Comparison of ENCODE assay signal across 10 mouse cellular contexts in the genomic region with DNA sequence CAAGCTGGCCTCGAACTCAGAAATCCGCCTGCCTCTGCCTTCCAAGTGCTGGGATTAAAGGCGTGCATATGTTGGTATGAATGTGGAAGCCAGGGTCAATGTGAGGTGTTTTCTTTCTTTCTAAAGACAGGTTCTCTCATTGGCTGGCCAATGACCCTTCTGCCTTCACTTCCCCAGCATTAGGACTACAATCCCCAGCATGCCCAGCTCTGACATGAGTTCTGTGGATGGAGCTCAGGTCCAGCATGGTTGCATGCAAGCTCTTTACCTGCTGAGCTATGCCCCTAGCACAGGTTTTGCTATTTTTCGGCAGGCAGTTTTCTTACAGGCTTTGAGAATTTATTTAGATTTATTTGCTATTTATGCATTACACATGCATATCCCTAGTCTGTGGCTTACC. TPM values are rescaled to one million over a fixed set of nuclear protein-coding genes. Genes with fewer than 3 reads are reported as not detected.
DNase-seq lines count a peak whose midpoint lies in the region; ATAC-seq and TF ChIP-seq lines count a peak whose summit lies in the region.
"Had no signal": no experiment of that assay in that cellular context is flagged by ENCODE, and none has a peak within 500 bp of the region (broad histone marks: within the 10 kb centered on the region; RNA-seq: fewer than 3 reads in every experiment).

No protein-coding gene starts in this region.

- no peak overlapping the region for H3K9ac ChIP-seq in lung, embryonic 14.5 days
- no peak overlapping the region for H3K9ac ChIP-seq in forebrain, embryonic 14.5 days (ENCODE audit: low read length)
- no peak overlapping the region for H3K9ac ChIP-seq in neural tube, embryonic 14.5 days (replicated peaks; ENCODE audit: low read depth, low read length)
- no peak overlapping the region for H3K9ac ChIP-seq in intestine, embryonic 16.5 days (ENCODE audit: low read depth, low read length)
- H3K9ac ChIP-seq: limb, embryonic 15.5 days had no signal

- H3K27me3 ChIP-seq in lung, embryonic 14.5 days (ENCODE audit: insufficient read depth, low read length): no peaks in the 10 kb centered on the region
- H3K27me3 ChIP-seq in forebrain, embryonic 14.5 days (replicated peaks; ENCODE audit: control insufficient read depth, insufficient read depth, low read length): no peaks in the 10 kb centered on the region
- H3K27me3 ChIP-seq in neural tube, embryonic 14.5 days (ENCODE audit: control insufficient read depth, insufficient read depth, low read length): no peaks in the 10 kb centered on the region; the same call in 1 of the 2 replicates
- H3K27me3 ChIP-seq in intestine, embryonic 16.5 days (replicated peaks; ENCODE audit: control insufficient read depth, insufficient read depth, low read length): no peaks in the 10 kb centered on the region
- H3K27me3 ChIP-seq: limb, embryonic 15.5 days had no signal

- no peak for TF ChIP-seq CTCF in lung, embryonic 14.5 days (IDR thresholded peaks at IDR 0.05; ENCODE audit: low read depth)

- H3K9me3 ChIP-seq in lung, embryonic 14.5 days (ENCODE audit: low read depth, low read length): no peaks in the 10 kb centered on the region
- H3K9me3 ChIP-seq in forebrain, embryonic 14.5 days (replicated peaks; ENCODE audit: control insufficient read depth, low read length): no peaks in the 10 kb centered on the region
- H3K9me3 ChIP-seq in neural tube, embryonic 14.5 days (ENCODE audit: control insufficient read depth, low read length): no peaks in the 10 kb centered on the region
- no peaks in the 10 kb centered on the region for H3K9me3 ChIP-seq in intestine, embryonic 16.5 days (ENCODE audit: control insufficient read depth, low read length)
- H3K9me3 ChIP-seq: limb, embryonic 15.5 days had no signal

- H3K4me2 ChIP-seq in lung, embryonic 14.5 days: peak overlapping the region; percentile 79; the same call in 1 of the 2 replicates
- H3K4me2 ChIP-seq in forebrain, embryonic 14.5 days (ENCODE audit: low read length): peak overlapping the region; percentile 70
- peak overlapping the region; percentile 56 for H3K4me2 ChIP-seq in neural tube, embryonic 14.5 days (ENCODE audit: low read depth, low read length)
- H3K4me2 ChIP-seq in intestine, embryonic 16.5 days (ENCODE audit: low read depth, low read length): no peak overlapping the region

- H3K4me1 ChIP-seq in lung, embryonic 14.5 days (ENCODE audit: insufficient read depth): no peaks in the 10 kb centered on the region
- H3K4me1 ChIP-seq in forebrain, embryonic 14.5 days (ENCODE audit: control insufficient read depth, insufficient read depth, low read length): peaks cover 12% of the 10 kb centered on the region
- H3K4me1 ChIP-seq in neural tube, embryonic 14.5 days (ENCODE audit: control insufficient read depth, insufficient read depth, low read length): peaks cover 13% of the 10 kb centered on the region; the same call in 1 of the 2 replicates
- peaks cover 7% of the 10 kb centered on the region; the same call in 1 of the 2 replicates for H3K4me1 ChIP-seq in intestine, embryonic 16.5 days (ENCODE audit: control insufficient read depth, insufficient read depth, low read length)

- no peak for ATAC-seq in cerebellum, adult (ENCODE audit: insufficient number of reproducible peaks, low FRiP score, low TSS enrichment)
- ATAC-seq in lung, embryonic 14.5 days (ENCODE audit: insufficient read depth): no peak
- ATAC-seq in forebrain, embryonic 14.5 days: no peak
- ATAC-seq in neural tube, embryonic 14.5 days (ENCODE audit: low read depth): no peak
- no peak for ATAC-seq in intestine, embryonic 16.5 days

- H3K4me3 ChIP-seq in lung, embryonic 14.5 days (ENCODE audit: low read depth, low read length): no peak overlapping the region
- H3K4me3 ChIP-seq in forebrain, embryonic 14.5 days (ENCODE audit: low read depth, low read length): no peak overlapping the region
- H3K4me3 ChIP-seq in neural tube, embryonic 14.5 days (ENCODE audit: low read depth, low read length): peak overlapping the region; percentile 73; the same call in 1 of the 2 replicates
- no peak overlapping the region for H3K4me3 ChIP-seq in intestine, embryonic 16.5 days (ENCODE audit: low read length)

- no peaks in the 10 kb centered on the region for H3K36me3 ChIP-seq in lung, embryonic 14.5 days (ENCODE audit: insufficient read depth)
- no peaks in the 10 kb centered on the region for H3K36me3 ChIP-seq in forebrain, embryonic 14.5 days (ENCODE audit: control insufficient read depth, insufficient read depth, low read length)
- H3K36me3 ChIP-seq in neural tube, embryonic 14.5 days (ENCODE audit: control insufficient read depth, insufficient read depth, low read length): no peaks in the 10 kb centered on the region
- H3K36me3 ChIP-seq in intestine, embryonic 16.5 days (ENCODE audit: control insufficient read depth, insufficient read depth, low read length): no peaks in the 10 kb centered on the region
- H3K36me3 ChIP-seq: limb, embryonic 15.5 days had no signal

- 75% methylated on average over 4 of the region's 4 CpGs for WGBS in lung, embryonic 14.5 days
- 71% methylated on average over 4 of the region's 4 CpGs for WGBS in forebrain, embryonic 14.5 days
- 85% methylated on average over 4 of the region's 4 CpGs for WGBS in neural tube, embryonic 14.5 days
- 72% methylated on average over 4 of the region's 4 CpGs for WGBS in intestine, embryonic 16.5 days

- H3K27ac ChIP-seq in lung, embryonic 14.5 days (ENCODE audit: low read depth): no peak overlapping the region
- no peak overlapping the region for H3K27ac ChIP-seq in forebrain, embryonic 14.5 days (ENCODE audit: low read depth, low read length)
- no peak overlapping the region for H3K27ac ChIP-seq in neural tube, embryonic 14.5 days (ENCODE audit: low read depth, low read length)
- H3K27ac ChIP-seq in intestine, embryonic 16.5 days (ENCODE audit: low read length): no peak overlapping the region
- H3K27ac ChIP-seq: limb, embryonic 15.5 days had no signal

- peak; percentile 52 for DNase-seq in cerebellum, adult 11-12 months
- no peak for DNase-seq in lung, embryonic 14.5 days
- DNase-seq in lung, postnatal 14 days: no peak
- DNase-seq in forebrain, embryonic 14.5 days (ENCODE audit: low spot score): no peak
- no peak for DNase-seq in right cerebral cortex, adult 2 months (ENCODE audit: low spot score in 2 of 2)

RNA-seq across cellular contexts. Expression of gene Abi3, which starts 15.0 kb away (rescaled TPM):
- 7.2 TPM in 2 replicates for polyA plus RNA-seq in lung, embryonic 14.5 days (2014; fragmentation: Nextera tagmentation; extraction: Ambion mirVana)
- polyA plus RNA-seq in forebrain, embryonic 14.5 days (2014; fragmentation: Nextera tagmentation; extraction: Ambion mirVana): 0.50 and 1.1 TPM in 2 replicates
- 0.64 and 2.1 TPM in 2 replicates for polyA plus RNA-seq in neural tube, embryonic 14.5 days (2014; fragmentation: Nextera tagmentation; extraction: Ambion mirVana)
- 8.7 and 10.3 TPM in 2 replicates for polyA plus RNA-seq in intestine, embryonic 16.5 days (2015; fragmentation: Nextera tagmentation; extraction: Ambion mirVana)

RNA-seq across cellular contexts. Expression of gene Gngt2, which starts 20.3 kb away (rescaled TPM):
- polyA plus RNA-seq in lung, embryonic 14.5 days (2014; fragmentation: Nextera tagmentation; extraction: Ambion mirVana): 13.4 and 14.8 TPM in 2 replicates
- polyA plus RNA-seq in forebrain, embryonic 14.5 days (2014; fragmentation: Nextera tagmentation; extraction: Ambion mirVana): 2.1 and 2.7 TPM in 2 replicates
- polyA plus RNA-seq in neural tube, embryonic 14.5 days (2014; fragmentation: Nextera tagmentation; extraction: Ambion mirVana): 0.95 and 4.9 TPM in 2 replicates
- polyA plus RNA-seq in intestine, embryonic 16.5 days (2015; fragmentation: Nextera tagmentation; extraction: Ambion mirVana): 17.3 and 17.4 TPM in 2 replicates

RNA-seq across cellular contexts. Expression of gene Phospho1, which starts 33.0 kb away (rescaled TPM):
- polyA plus RNA-seq in lung, embryonic 14.5 days (2014; fragmentation: Nextera tagmentation; extraction: Ambion mirVana): 0.37 TPM in 1 of 2 replicates, not detected in the other
- not detected in 2 replicates for polyA plus RNA-seq in forebrain, embryonic 14.5 days (2014; fragmentation: Nextera tagmentation; extraction: Ambion mirVana)
- 0.51 and 0.62 TPM in 2 replicates for polyA plus RNA-seq in neural tube, embryonic 14.5 days (2014; fragmentation: Nextera tagmentation; extraction: Ambion mirVana)
- 0.43 and 0.51 TPM in 2 replicates for polyA plus RNA-seq in intestine, embryonic 16.5 days (2015; fragmentation: Nextera tagmentation; extraction: Ambion mirVana)
- polyA plus RNA-seq: neural tube, embryonic 11.5 days had no signal

RNA-seq across cellular contexts. Expression of gene B4galnt2, which starts 57.4 kb away (rescaled TPM):
- polyA plus RNA-seq in lung, embryonic 14.5 days (2014; fragmentation: Nextera tagmentation; extraction: Ambion mirVana): 0.11 and 0.18 TPM in 2 replicates
- not detected in 2 replicates for polyA plus RNA-seq in forebrain, embryonic 14.5 days (2014; fragmentation: Nextera tagmentation; extraction: Ambion mirVana)
- polyA plus RNA-seq in neural tube, embryonic 14.5 days (2014; fragmentation: Nextera tagmentation; extraction: Ambion mirVana): not detected in 2 replicates
- polyA plus RNA-seq in intestine, embryonic 16.5 days (2015; fragmentation: Nextera tagmentation; extraction: Ambion mirVana): 41.8 and 44.3 TPM in 2 replicates
- polyA plus RNA-seq: limb, embryonic 15.5 days; neural tube, embryonic 11.5 days had no signal
